In the genomic region with DNA sequence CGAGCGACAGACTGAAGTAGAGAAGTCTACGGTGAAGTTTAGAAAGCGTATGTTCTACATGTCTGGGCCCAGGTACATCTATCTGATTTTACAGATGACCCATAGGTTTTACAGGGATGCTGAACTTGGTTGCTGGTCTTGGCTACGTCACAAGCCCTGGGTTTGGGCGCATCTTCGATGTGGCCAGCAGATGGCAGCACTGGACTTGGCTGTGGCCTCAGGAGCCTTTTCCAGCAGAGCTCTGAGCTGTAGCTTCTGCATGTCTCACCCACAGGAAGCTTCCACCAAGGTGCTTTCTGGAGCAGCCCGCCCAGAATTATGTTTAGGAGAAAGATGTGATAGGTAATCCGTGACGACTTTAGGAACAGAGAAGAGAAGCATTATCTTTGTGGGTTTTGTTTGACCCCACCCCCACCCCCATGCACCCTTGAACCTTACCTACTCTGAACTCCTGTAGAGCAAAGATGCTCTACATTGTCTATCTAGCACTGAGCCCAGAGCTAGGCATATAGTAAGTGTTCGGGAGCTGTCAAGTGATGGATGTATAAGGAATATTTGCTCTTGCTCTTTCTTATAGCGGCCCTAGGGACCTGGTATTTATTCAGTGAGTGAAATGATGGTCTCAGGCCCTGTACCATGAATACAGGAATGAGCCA, we compare ENCODE assay signal across 8 mouse cellular contexts. TPM values are rescaled to one million over a fixed set of nuclear protein-coding genes. Genes with fewer than 3 reads are reported as not detected.
DNase-seq lines count a peak whose midpoint lies in the region; ATAC-seq and TF ChIP-seq lines count a peak whose summit lies in the region.

No protein-coding gene starts in this region.

- ATAC-seq in embryonic facial prominence, embryonic 12.5 days (ENCODE audit: insufficient number of reproducible peaks, insufficient read depth, low FRiP score, low TSS enrichment): peak; percentile 48
- ATAC-seq in limb, embryonic 11.5 days (ENCODE audit: insufficient number of reproducible peaks, low FRiP score, low TSS enrichment, low read depth): peak; percentile 63
- ATAC-seq in midbrain, embryonic 15.5 days (replicated peaks): peak; percentile 75

- intact Hi-C loops in heart, adult 2 months (cut with DNase I): loop anchor here (1.0 to 5.0 kb wide), 4 partner anchors 57 to 179 kb away; a partner anchor contains a TSS

- TF ChIP-seq POLR2A in heart, adult 2 months (IDR thresholded peaks at IDR 0.05; ENCODE audit: insufficient read depth, low read depth, low read length): no peak

- H3K4me1 ChIP-seq in embryonic facial prominence, embryonic 12.5 days: peaks cover 8% of the 10 kb centered on the region
- peaks cover 2% of the 10 kb centered on the region for H3K4me1 ChIP-seq in heart, adult 2 months (ENCODE audit: control insufficient read depth, insufficient read depth, low read length)
- H3K4me1 ChIP-seq in limb, embryonic 11.5 days (ENCODE audit: control insufficient read depth, insufficient read depth, low read length): 0 out of 2 replicates have a peak, but pooled peaks cover 3% of the 10 kb centered on the region
- no peaks in the 10 kb centered on the region for H3K4me1 ChIP-seq in midbrain, embryonic 15.5 days

- H3K27ac ChIP-seq in embryonic facial prominence, embryonic 12.5 days: no peak overlapping the region
- H3K27ac ChIP-seq in heart, adult 2 months: no peak overlapping the region
- H3K27ac ChIP-seq in limb, embryonic 11.5 days (replicated peaks; ENCODE audit: low read depth, low read length): no peak overlapping the region
- no peak overlapping the region for H3K27ac ChIP-seq in midbrain, embryonic 15.5 days

- H3K9me3 ChIP-seq in embryonic facial prominence, embryonic 12.5 days: no peaks in the 10 kb centered on the region
- no peaks in the 10 kb centered on the region for H3K9me3 ChIP-seq in limb, embryonic 11.5 days (ENCODE audit: control insufficient read depth, low read length)
- H3K9me3 ChIP-seq in midbrain, embryonic 15.5 days: no peaks in the 10 kb centered on the region

- H3K27me3 ChIP-seq in embryonic facial prominence, embryonic 12.5 days: no peaks in the 10 kb centered on the region
- H3K27me3 ChIP-seq in heart, adult 2 months (ENCODE audit: control insufficient read depth, insufficient read depth, low read length): no peaks in the 10 kb centered on the region
- H3K27me3 ChIP-seq in limb, embryonic 11.5 days (ENCODE audit: control insufficient read depth, insufficient read depth, low read length): no peaks in the 10 kb centered on the region
- H3K27me3 ChIP-seq in midbrain, embryonic 15.5 days (replicated peaks): no peaks in the 10 kb centered on the region

- H3K79me2 ChIP-seq in heart, adult 2 months (replicated peaks; ENCODE audit: control insufficient read depth, insufficient read depth, low read length): no peaks in the 10 kb centered on the region

- no peaks in the 10 kb centered on the region for H3K36me3 ChIP-seq in embryonic facial prominence, embryonic 12.5 days
- no peaks in the 10 kb centered on the region for H3K36me3 ChIP-seq in heart, adult 2 months (ENCODE audit: control insufficient read depth, insufficient read depth, low read length)
- no peaks in the 10 kb centered on the region for H3K36me3 ChIP-seq in limb, embryonic 11.5 days (ENCODE audit: control insufficient read depth, insufficient read depth, low read length)
- no peaks in the 10 kb centered on the region for H3K36me3 ChIP-seq in midbrain, embryonic 15.5 days (replicated peaks)

- H3K9ac ChIP-seq in embryonic facial prominence, embryonic 12.5 days: no peak overlapping the region
- H3K9ac ChIP-seq in heart, adult 2 months (ENCODE audit: low read depth, low read length): no peak overlapping the region
- no peak overlapping the region for H3K9ac ChIP-seq in limb, embryonic 11.5 days (ENCODE audit: low read length)
- no peak overlapping the region for H3K9ac ChIP-seq in midbrain, embryonic 15.5 days

- no peak overlapping the region for H3K4me2 ChIP-seq in embryonic facial prominence, embryonic 12.5 days (replicated peaks)
- no peak overlapping the region for H3K4me2 ChIP-seq in limb, embryonic 11.5 days (ENCODE audit: low read depth, severe bottlenecking)
- H3K4me2 ChIP-seq in midbrain, embryonic 15.5 days: no peak overlapping the region

- 29% methylated on average over 10 of the region's 12 CpGs for WGBS in embryonic facial prominence, embryonic 12.5 days
- WGBS in heart, adult 2 months: 23% methylated on average over 12 of the region's 12 CpGs
- WGBS in limb, embryonic 11.5 days: 31% methylated on average over 12 of the region's 12 CpGs
- WGBS in midbrain, embryonic 15.5 days: 29% methylated on average over 12 of the region's 12 CpGs

- peak; percentile 98 for TF ChIP-seq CTCF in heart, adult 2 months (IDR thresholded peaks at IDR 0.05)

- DNase-seq in 3T3-L1 (ENCODE audit: low read depth, low spot score): peak; percentile 94
- peak; percentile 88 for DNase-seq in adrenal gland, postnatal 25 days
- DNase-seq in heart, adult 2 months: peak; percentile 88 to 90
- peak; percentile 83 to 91 for DNase-seq in kidney, adult 8-10 months
- DNase-seq in limb, embryonic 11.5 days (ENCODE audit: low spot score): peak; percentile 91
- DNase-seq in spleen, adult 18-20 months: peak; percentile 67 to 84

- H3K4me3 ChIP-seq in embryonic facial prominence, embryonic 12.5 days: no peak overlapping the region
- H3K4me3 ChIP-seq in heart, adult 2 months: no peak overlapping the region
- H3K4me3 ChIP-seq in limb, embryonic 11.5 days (ENCODE audit: low read depth, low read length): no peak overlapping the region
- no peak overlapping the region for H3K4me3 ChIP-seq in midbrain, embryonic 15.5 days

- peak; percentile 98 for TF ChIP-seq EP300 in heart, adult 2 months (IDR thresholded peaks at IDR 0.05; ENCODE audit: insufficient read depth, low read depth, low read length)

RNA-seq across cellular contexts. Expression of a gene that starts 50.7 kb away (rescaled TPM):
- total RNA-seq in adrenal gland, postnatal 25 days (2021): 23.9 and 27.4 TPM in 2 replicates
- 164 and 169 TPM in 2 replicates for polyA plus RNA-seq in embryonic facial prominence, embryonic 12.5 days (2016; fragmentation: Nextera tagmentation; extraction: Ambion mirVana)
- total RNA-seq in heart, adult 2 months (2021): 10 to 100 TPM; 15.1 to 19.7 TPM
- polyA plus RNA-seq in heart, adult 2 months (2012; rRNA removed): 18.3 and 25.6 TPM in 2 replicates
- polyA plus RNA-seq in limb, embryonic 11.5 days (2014; fragmentation: Nextera tagmentation; extraction: Ambion mirVana): 161 and 167 TPM in 2 replicates
- 156 and 168 TPM in 2 replicates for polyA plus RNA-seq in midbrain, embryonic 15.5 days (2015; fragmentation: Nextera tagmentation; extraction: Ambion mirVana)
